Mouse (Mus musculus) gastrocnemius, postnatal 4 days (tissue): ENCODE measurements around the gene Rab3ip. TPM values are rescaled to one million over a fixed set of nuclear protein-coding genes. Genes with fewer than 3 reads are reported as not detected.

Experiments used
- DNase-seq, 2 experiments: peaks; one replicate each; pipeline ENCODE4 v3.0.0; 2021 to 2022; ENCODE audit warnings: low spot score in 2 of 2, mixed read lengths in 2 of 2
- total RNA-seq, 2 experiments: library from RNA; stranded (reverse); gene quantifications; 2 replicates each; pipeline ENCODE4 v1.2.3; 2021

Rab3ip gene
- total RNA-seq, 2 experiments from 2014 or later, result 25.9 to 28.3 TPM

GRCm38 (mm10) chr10:116962803-116963202, 12.2 kb upstream of the Rab3ip start:
- DNase-seq, result no peak

- DNase-seq, result no peak
Observed at GRCm38 (mm10) chr10:116962152-116962551, 11.6 kb upstream of the Rab3ip start.

GRCm38 (mm10) chr10:116957867-116958551, 7.4 kb upstream of the Rab3ip start:
- DNase-seq, result no peak

- no peak for DNase-seq
Observed at GRCm38 (mm10) chr10:116956483-116957158, 6.1 kb upstream of the Rab3ip start.

- no peak for DNase-seq
Observed at GRCm38 (mm10) chr10:116955191-116955590, 4.6 kb upstream of the Rab3ip start.

- no peak for DNase-seq
Observed at GRCm38 (mm10) chr10:116950886-116951285, 317 bp upstream of the Rab3ip start.

GRCm38 (mm10) chr10:116949111-116950008, 1.2 kb downstream of the Rab3ip start:
- peak; percentile 33 for DNase-seq

- DNase-seq, result no peak
Observed at GRCm38 (mm10) chr10:116948414-116948813, 2.2 kb downstream of the Rab3ip start.

GRCm38 (mm10) chr10:116944940-116945339, 5.6 kb downstream of the Rab3ip start:
- DNase-seq, result no peak

- DNase-seq, result no peak
Observed at GRCm38 (mm10) chr10:116944144-116944543, 6.4 kb downstream of the Rab3ip start.

- DNase-seq, result no peak
Observed at GRCm38 (mm10) chr10:116943025-116943424, 7.5 kb downstream of the Rab3ip start.

GRCm38 (mm10) chr10:116935028-116935427, 15.5 kb downstream of the Rab3ip start:
- DNase-seq, result no peak

- DNase-seq, result no peak
Observed at GRCm38 (mm10) chr10:116933794-116934193, 16.8 kb downstream of the Rab3ip start.

- no peak for DNase-seq
Observed at GRCm38 (mm10) chr10:116932418-116932817, 18.2 kb downstream of the Rab3ip start.

GRCm38 (mm10) chr10:116931497-116932179, 18.9 kb downstream of the Rab3ip start:
- no peak for DNase-seq

- DNase-seq, result no peak
Observed at GRCm38 (mm10) chr10:116930936-116931335, 19.6 kb downstream of the Rab3ip start.

- no peak for DNase-seq
Observed at GRCm38 (mm10) chr10:116930506-116930905, 20.1 kb downstream of the Rab3ip start.

GRCm38 (mm10) chr10:116928826-116929225, 21.7 kb downstream of the Rab3ip start:
- DNase-seq, result no peak

GRCm38 (mm10) chr10:116926428-116927113, 24.0 kb downstream of the Rab3ip start:
- DNase-seq, result no peak

- DNase-seq, result no peak
Observed at GRCm38 (mm10) chr10:116923651-116924495, 26.7 kb downstream of the Rab3ip start.
